Mouse (Mus musculus) kidney, adult 18-20 months (tissue): Measurements from ENCODE around the gene Gm21060.
A peak's percentile ranks its signal among the peaks of the same experiment; 100 is the strongest.
"Not testable (repeated sequence)": the region's sequence is repeated elsewhere in the genome, so short reads cannot be mapped to it uniquely, and the experiment has no call there.

ENCODE experiments used
- DNase-seq: peaks from one replicate; pipeline ENCODE4 v3.0.0; 2021

Gene Gm21060

DNA sequence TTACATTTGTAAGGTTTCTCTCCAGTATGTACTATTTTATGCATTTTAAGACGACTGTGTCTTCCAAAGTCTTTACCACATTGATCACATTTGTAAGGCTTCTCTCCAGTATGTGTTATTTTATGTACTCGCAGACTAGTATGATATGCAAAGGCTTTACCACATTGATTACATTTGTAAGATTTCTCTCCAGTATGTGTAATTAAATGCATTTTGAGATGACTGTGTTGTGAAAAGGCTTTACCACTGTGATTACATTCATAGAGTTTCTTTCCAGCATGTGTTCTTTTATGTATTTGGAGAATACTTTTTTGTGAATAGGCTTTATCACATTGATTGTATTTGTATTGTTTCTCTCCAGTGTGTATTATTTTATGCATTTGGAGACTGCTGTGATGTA lies at the start of gene Gm21060:
Gm21060 (minus strand) TSS at position 101 of the 400 bp plus-strand sequence.
- no peak for DNase-seq

DNA sequence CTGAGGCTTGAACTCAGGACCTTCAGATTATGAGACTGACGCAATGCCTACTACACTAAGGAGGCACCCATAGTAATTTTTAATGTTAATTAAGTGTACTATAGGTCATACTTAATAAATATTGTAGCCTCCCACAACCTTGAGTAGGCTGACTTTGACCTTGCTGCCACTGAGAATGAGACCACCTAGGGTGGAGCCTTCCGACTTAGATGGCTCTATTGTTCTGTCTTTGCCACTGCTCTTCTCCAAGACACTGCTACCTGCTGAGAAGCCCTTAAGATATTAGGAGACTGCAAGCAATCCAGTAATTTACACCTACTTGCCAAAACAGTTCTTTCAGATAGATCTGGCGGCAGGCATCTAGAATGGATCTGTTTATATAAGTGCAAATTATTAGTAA lies 24.0 kb upstream of the Gm21060 start:
- DNase-seq, result not testable (repeated sequence)

DNA sequence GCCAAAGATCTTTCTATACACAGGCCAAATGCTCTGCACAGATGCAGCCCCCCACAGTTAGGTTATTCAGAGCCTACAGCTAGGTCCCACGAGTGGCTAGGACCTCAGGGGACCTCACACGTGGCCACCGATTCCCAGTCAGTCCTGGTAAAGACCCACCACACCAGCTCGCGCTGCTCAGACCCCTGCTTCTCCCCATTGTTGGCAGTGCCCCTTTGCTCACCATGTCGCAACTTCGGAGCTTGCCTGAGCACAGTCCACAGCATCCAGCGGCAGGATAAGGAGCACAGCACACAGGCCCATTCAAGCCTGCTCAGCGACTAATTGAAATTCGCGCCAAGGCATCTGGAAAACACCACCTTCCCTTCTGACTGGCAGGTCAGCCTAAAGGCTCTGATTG lies 16.3 kb upstream of the Gm21060 start:
- DNase-seq, result not testable (repeated sequence)

DNA sequence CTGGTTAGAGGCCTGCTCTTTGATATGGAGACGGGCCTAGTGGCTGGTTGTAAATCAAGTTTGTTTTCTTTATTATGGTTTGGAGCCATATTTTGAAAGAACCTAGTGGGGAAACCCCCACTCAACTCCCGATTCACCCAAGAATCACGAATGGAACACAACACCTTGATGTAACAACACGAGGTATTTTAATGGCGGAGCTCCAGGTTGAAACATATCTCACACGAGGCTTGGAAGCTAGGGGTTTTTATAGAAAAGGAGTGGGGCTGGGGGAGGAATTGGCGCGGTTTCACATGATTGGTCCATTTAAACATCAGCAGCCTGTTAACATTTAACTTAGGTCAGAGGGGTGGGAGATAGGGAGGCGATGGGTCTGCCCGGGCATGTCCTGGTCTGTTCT lies 15.5 kb upstream of the Gm21060 start:
- not testable (repeated sequence) for DNase-seq

DNA sequence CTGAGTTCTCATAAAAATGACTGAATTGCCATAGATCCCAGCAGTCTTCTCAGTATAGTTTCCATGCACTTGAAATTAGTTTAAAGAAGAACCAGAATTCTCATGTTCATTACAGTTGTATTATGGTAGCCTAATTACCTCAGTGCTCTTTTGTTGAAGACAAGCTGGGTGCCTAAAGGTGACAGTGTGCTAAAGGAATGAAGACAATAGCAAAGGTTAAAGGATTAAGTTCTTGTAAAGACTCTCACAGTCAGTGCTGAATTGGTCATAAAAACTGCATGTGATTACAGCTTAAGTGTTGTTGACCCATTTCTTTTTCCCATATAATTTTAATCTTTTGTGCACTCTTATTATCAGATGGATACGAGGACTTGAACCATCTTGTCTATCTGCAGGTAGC lies 11.2 kb upstream of the Gm21060 start:
- not testable (repeated sequence) for DNase-seq

DNA sequence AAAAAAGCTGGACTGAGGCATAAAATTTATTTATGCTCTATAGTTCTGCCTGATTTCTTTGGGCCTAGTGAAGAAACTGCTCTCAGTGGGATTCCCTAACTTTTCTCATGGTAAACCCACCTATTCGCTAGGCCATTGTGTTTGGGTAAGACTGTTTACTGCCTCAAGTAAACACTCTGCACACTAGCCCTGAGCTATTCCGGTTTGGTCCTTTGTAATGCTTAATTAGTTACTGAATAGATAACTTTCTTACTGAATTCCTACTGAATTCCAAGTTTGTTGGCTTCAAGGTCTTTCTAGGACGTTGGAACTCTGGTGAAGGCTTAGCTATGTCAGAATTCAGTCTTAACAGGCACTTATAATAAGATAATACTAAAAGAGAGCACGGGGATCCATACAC lies 11.8 kb downstream of the Gm21060 start:
- not testable (repeated sequence) for DNase-seq

DNA sequence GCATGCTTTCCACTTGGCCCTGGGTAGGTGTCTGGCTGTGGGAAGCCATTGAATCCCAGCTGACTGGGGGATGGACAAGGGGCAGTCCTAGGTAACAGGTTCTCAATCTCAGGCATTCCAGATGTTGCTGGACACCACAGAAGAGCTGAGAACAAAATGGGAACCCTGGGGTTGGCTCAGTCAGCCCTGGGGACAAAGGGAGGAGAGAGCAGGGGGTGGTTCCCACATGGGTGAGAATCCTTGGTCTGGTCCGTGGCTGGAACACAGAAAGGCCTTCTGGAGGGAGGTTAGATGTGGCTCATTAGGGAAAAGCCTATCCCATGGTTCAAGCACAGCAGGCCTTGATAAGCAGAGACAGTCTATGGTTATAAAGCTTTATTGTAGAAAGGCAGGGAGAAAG lies 13.3 kb downstream of the Gm21060 start:
- DNase-seq, result no peak

DNA sequence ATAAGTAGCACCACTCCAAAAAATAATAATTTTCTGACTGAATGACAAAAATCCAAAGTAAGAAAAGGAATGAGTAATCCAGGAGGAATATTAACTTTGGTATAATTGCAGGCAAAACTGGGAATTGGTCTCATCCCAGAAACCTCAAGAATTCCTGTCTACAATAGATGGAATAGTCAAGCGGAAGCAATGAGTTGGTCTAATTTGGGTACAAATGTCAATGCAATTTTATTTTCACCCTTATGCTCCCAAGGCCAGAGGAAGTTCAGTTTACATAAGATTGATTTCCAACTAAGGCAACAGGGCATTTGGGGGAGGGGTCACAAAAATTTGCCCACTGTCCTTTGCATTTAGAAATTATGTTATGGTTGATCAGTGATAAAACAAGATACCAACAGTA lies 21.4 kb downstream of the Gm21060 start:
- no peak for DNase-seq

DNA sequence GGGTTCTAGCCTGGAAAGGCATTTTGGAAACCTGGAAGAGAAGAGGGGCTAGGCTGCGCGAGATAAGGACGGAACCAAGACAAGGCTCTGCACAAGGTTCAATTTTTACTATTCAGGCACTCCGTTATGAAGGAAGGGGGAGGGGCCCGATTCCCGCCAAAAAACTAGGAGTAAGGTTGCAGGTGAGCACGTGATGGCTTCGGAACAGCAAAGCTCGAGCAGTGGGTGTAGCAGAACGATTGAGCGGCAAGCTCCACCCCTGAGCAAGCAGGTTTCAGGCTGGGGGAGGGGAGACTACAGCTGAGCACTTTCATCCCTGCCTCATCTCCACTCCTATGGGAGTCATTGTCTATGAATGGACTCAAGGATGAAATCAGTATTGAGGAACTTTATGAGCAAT lies 27.7 kb downstream of the Gm21060 start:
- DNase-seq, result not testable (repeated sequence)

DNA sequence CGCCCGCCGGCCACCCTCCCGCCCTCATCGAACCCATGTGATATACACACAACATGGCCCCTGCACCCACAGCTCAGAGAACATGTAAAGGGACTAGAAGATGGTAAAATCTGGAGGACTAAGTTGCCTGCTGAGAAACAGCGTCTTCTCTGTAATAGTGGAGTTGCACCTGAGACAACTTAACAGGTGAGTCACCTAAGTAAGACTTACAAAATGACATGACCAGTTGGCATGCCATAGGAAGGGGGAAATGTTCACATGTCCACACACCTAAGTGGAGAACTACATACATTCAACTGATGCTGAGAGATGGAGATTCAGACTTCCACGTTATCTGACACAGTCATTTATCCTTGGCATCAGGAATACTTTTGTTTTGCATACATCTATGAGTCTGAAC lies 29.7 kb downstream of the Gm21060 start:
- no peak for DNase-seq

DNA sequence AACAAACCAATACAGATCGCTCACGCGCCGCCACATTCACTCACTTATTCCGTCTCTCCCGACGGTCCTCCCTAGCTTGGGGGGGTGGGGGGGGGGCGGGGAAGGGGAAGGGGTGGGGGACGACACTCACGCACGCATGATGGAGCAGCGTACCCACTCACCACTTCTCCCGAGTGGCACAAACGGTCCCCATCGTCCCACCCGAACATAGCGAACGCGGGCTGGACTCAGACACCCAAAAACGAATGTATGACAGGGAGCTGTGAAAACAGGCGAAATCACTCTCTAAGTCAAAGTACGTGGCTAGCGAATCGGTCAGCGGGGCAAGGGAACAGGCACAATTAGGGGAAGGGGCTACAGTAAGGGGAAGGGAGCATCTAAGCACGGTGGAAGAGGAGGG lies 30.2 kb downstream of the Gm21060 start:
- peak; percentile 44 for DNase-seq

DNA sequence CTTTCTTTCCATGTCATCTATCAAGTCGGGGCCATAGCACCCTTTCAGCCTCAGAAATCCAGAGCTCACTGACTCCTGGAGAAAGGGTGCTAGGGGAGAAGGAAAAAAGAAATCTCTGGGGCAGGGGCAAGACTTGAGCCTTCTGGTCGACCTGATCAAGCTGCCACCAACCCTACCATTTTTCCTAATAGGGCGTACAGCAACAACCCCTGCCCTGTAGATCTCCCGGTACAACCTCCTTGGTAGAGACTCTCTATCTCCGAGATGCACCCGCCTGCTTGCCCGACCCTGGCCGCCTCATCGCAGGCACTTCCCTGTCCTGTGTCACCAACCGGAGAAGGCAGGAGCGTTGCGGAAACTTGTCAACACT lies 30.6 kb downstream of the Gm21060 start:
- DNase-seq, result peak; percentile 37

DNA sequence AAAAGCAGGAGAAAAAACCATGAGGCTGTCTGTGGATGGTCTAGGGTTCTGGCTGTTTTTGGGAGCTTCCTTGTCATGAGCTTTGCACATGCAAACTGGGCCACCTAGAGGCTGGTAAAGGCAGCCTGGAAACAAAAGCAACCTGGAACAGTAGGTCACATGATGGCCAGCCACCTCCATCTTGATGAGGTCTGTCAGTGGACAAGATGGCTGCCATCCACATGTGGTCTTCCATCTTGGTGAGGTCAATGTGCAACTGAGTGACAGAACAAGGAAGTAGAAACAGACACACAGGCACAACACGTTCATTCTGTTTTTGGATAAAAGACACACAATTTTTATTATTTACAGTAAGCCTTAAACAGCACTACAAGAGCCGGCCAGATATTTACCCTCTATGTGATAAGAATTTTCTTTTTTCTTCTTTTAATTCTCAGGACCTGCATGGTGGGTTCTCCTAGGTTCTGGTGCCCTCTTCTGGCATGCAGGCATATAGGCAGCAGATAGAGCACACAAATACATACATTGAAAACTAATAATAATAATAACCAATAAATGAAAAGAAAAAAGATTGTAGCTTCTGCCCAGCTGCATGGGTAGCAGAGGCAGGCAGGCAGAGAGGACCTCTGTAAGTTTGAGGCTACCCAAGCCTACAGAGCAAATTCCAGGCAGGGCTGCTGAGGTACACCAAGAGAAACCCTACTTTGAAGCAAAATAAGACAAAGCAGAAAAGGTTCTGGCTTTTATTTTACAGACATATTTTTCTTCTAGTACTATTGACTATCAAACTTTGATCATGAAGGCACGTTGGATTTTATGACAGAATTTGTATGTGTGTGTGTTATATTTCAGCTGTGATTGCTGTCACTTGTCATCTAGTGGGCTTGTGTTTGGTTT lies 31.3 kb downstream of the Gm21060 start:
- peak; percentile 42 for DNase-seq

DNA sequence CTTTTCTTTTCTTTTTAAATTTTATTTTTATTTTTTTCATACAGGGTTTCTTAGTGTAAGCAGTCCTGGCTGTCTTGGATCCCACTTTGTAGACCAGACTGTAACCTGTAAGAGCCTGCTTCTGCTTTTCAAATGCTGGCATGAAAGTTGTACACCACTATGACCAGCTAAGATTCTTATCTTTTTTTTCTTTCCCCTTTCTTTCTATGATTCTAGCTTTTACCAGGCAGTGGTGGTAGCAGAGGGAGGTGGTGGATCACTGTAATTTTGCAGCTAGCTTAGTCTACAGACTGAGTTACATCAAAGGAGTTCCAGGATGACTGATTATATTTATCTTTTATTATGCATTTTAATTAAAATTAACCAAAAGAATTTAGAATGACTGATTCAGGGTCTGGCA lies 31.9 kb downstream of the Gm21060 start:
- no peak for DNase-seq

DNA sequence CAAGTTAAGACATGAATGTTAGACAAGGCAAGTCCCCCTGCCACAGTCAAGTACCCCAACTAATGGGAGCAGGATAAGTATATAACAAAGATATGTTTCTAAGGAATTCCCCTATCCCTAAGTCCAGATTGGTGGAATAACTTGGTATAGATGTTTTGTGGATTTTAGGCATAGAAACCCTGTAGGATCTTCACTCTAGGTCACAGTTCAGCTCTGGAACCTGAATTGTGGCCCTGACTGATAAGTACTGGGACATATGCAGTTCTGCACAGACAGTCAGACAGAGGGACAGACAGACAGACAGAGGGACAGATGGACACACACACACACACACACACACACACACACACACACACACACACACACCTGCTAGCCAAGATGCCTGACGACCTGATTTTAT lies 32.6 kb downstream of the Gm21060 start:
- no peak for DNase-seq

DNA sequence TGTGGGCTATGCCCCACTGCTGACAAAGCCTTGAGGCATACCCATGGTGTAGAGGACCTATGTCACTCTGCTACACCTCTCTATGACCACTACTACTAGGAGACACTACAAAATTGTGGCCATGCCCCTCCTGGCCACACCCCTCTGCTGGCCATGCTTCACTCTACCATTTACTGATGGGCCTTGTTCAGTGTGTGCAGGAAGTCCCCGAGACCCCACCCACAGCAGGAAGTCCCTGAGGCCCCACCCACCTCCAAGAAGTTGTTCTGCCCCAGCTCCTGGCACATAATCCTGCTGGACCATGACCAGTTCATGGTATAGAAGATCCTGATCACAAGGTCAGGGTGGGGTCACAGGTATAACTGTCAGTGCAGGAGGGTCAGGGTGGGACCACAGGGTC lies 35.6 kb downstream of the Gm21060 start:
- DNase-seq, result no peak

DNA sequence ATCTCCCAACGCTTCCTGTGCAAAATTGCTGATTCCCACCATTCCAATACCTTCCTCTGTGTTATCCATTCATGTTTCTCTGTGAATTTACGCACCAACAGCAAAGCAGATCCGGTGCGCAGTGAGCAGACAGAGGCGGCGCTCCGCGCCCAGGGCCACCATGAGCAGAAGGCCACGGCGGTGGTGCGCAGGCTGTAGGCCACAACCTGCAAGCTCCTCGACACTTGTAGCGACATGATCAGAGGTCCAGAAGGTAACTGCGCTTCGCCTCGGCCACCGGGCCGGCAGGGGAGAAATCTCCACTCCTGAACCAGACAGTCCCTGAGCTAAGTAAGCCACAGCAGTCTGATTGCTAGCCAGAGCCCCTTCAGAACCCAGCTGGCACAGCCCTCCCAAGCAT lies 39.1 kb downstream of the Gm21060 start:
- DNase-seq, result no peak

DNA sequence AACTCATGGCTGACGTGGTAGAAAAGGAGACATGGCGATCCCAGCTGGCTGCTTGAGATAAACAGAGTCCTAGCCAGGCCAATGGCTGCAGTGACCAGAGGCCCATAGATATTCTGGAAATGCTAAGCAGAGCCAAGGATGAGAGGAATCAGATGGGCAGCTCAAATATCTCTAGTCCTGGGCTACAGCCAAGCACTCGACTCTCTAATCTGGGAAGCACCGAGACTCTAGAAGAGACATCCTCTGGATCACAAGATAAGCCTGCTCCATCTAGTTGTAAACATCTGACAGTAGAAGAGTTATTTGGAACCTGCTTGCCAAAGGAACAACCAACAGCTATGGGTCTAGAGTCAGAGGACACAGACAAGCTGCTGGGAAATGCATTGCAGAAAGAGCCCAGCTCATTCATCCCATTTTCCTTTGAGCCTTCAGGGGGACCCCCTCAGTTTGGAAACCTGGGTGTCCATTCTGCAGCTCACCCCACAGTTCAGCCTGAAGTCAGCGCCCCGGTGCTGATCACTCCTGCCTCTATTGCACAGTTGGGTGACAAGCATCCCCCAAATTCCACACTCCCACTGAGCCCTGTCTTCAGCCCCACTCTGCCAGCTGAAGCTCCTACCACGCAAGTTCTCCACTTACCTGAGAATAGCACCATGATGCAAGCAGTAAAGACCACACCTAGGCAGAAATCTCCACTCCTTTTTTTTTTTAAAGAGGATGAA lies 40.5 kb downstream of the Gm21060 start:
- DNase-seq, result no peak

DNA sequence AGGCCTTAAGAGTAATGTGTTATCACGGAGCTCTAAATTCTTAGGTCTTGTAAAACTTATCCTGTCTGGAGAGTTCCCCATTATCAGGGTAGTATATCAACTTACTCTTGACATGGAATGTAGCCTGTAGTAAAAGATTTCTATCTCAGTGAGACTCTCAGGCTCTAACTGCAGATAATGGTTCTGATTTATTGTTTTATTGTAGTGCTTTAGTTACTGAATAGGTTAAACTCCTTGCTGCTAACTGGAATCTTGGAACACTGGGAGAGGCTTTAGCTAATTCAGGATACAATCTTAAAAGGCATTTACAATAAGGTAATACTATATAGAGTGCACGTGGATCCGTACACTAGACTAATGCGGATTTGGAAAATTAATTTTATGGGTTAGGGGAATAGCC lies 49.5 kb downstream of the Gm21060 start:
- not testable (repeated sequence) for DNase-seq
